Mouse (Mus musculus) liver, adult 2 months (tissue): ENCODE data around the gene Zfp217. TPM values are rescaled to one million over a fixed set of nuclear protein-coding genes. Genes with fewer than 3 reads are reported as not detected.

Source experiments
- DNase-seq: peaks from one replicate; pipeline ENCODE4 v3.0.0-alpha.2; 2011; ENCODE audit warnings: low read depth, low spot score; ENCODE audit errors: extremely low read depth
- H3K27ac ChIP-seq: fragments of 200-500 bp; replicated peaks from 2 replicates; pipeline ENCODE4 v1.5.1; 2012; ENCODE audit warnings: low read depth, mild to moderate bottlenecking, control low read depth, inconsistent platforms, low read length; ENCODE audit not compliant: insufficient read depth
- H3K27me3 ChIP-seq: fragments of 200-500 bp; 2 replicates; pipeline ENCODE4 v1.6.1; 2012; ENCODE audit warnings: mild to moderate bottlenecking, moderate library complexity, low read length, inconsistent platforms; ENCODE audit not compliant: control insufficient read depth, insufficient read depth
- H3K36me3 ChIP-seq: fragments of 200-500 bp; 2 replicates; pipeline ENCODE4 v1.6.1; 2012; ENCODE audit warnings: low read length, inconsistent platforms; ENCODE audit not compliant: control insufficient read depth, insufficient read depth
- H3K4me1 ChIP-seq: fragments of 200-500 bp; 2 replicates; pipeline ENCODE4 v1.6.1; 2011; ENCODE audit warnings: low read length; ENCODE audit not compliant: control insufficient read depth, insufficient read depth
- H3K4me3 ChIP-seq: fragments of 200-500 bp; 2 replicates; pipeline ENCODE4 v1.5.1; 2011; ENCODE audit warnings: low read depth, mild to moderate bottlenecking, control low read depth, low read length, moderate library complexity; ENCODE audit not compliant: insufficient read depth
- H3K79me2 ChIP-seq: fragments of 200-500 bp; 2 replicates; pipeline ENCODE4 v1.6.1; 2012; ENCODE audit warnings: inconsistent platforms, mild to moderate bottlenecking, low read length, moderate library complexity; ENCODE audit not compliant: control insufficient read depth, insufficient read depth
- H3K9ac ChIP-seq: fragments of 200-500 bp; 2 replicates; pipeline ENCODE4 v1.6.1; 2012; ENCODE audit warnings: low read depth, mild to moderate bottlenecking, control low read depth, inconsistent platforms, low read length
- CTCF ChIP-seq: fragments of 200-500 bp; IDR thresholded peaks from 2 replicates; pipeline ENCODE4 v1.5.1; 2011; ENCODE audit warnings: low read depth, low read length, control low read depth
- POLR2A ChIP-seq: fragments of 200-500 bp; IDR thresholded peaks from 2 replicates; pipeline ENCODE4 v1.6.1; 2011; ENCODE audit warnings: low read length, control low read depth; ENCODE audit not compliant: insufficient read depth; ENCODE audit errors: extremely low read depth
- WGBS: fragments of 180-500 bp; shearing (Covaris S2); methylation state at CpG from one replicate; pipeline ENCODE4 v1.1.7; 2018; 5-methylcytosine and 5-hydroxymethylcytosine counted together
- polyA plus RNA-seq: library from polyadenylated mRNA; depleted of rRNA; stranded (reverse); fragments of >200 nt; gene quantifications from 2 replicates; pipeline ENCODE4 v1.2.3, GENCODE M21; 2012
- total RNA-seq: library from RNA; depleted of rRNA; stranded (reverse); fragments of >200 nt; gene quantifications from 2 replicates; pipeline ENCODE4 v1.2.3, GENCODE M21; 2014

The Zfp217 gene
- total and polyA plus RNA-seq, 2 experiments = 2.9 to 4.2 TPM

GRCm38 (mm10) chr2:170122197-170122596 lies 25.7 kb downstream of the Zfp217 start:
- no peak for DNase-seq
- TF ChIP-seq CTCF (no peak), POLR2A (no peak)
- Histone ChIP-seq H3K79me2 (peaks cover 35% of the 10 kb centered on the region; the same call in 1 of the 2 replicates), H3K4me1 (peaks cover 11% of the 10 kb centered on the region), H3K27me3 (no peaks in the 10 kb centered on the region), H3K36me3 (peaks cover 8% of the 10 kb centered on the region; the same call in 1 of the 2 replicates), H3K9ac (no peak overlapping the region), H3K4me3 (no peak overlapping the region), H3K27ac (no peak overlapping the region)
- WGBS = 62% methylated on average over 7 of the region's 7 CpGs

GRCm38 (mm10) chr2:170120139-170121027 lies 27.5 kb downstream of the Zfp217 start:
- Histone ChIP-seq H3K36me3 (peaks cover 14% of the 10 kb centered on the region), H3K79me2 (peaks cover 34% of the 10 kb centered on the region; the same call in 1 of the 2 replicates), H3K9ac (no peak overlapping the region), H3K27ac (no peak overlapping the region), H3K27me3 (no peaks in the 10 kb centered on the region), H3K4me3 (no peak overlapping the region), H3K4me1 (peaks cover 12% of the 10 kb centered on the region)
- DNase-seq = no peak
- TF ChIP-seq POLR2A (no peak), CTCF (no peak)
- 82% methylated on average over 19 of the region's 19 CpGs for WGBS

GRCm38 (mm10) chr2:170116704-170117281 lies 31.1 kb downstream of the Zfp217 start:
- TF ChIP-seq POLR2A (no peak), CTCF (peak; percentile 46)
- Histone ChIP-seq H3K79me2 (peaks cover 34% of the 10 kb centered on the region; the same call in 1 of the 2 replicates), H3K27ac (no peak overlapping the region), H3K4me1 (peaks cover 9% of the 10 kb centered on the region), H3K27me3 (no peaks in the 10 kb centered on the region), H3K36me3 (peaks cover 43% of the 10 kb centered on the region), H3K4me3 (no peak overlapping the region), H3K9ac (no peak overlapping the region)
- peak; percentile 55 for DNase-seq
- WGBS = 33% methylated on average over 4 of the region's 4 CpGs

GRCm38 (mm10) chr2:170110306-170110705 lies 37.6 kb downstream of the Zfp217 start:
- no peaks in the 10 kb centered on the region for H3K27me3 ChIP-seq
- peaks cover 12% of the 10 kb centered on the region; the same call in 1 of the 2 replicates for H3K79me2 ChIP-seq
- 49% methylated on average over 8 of the region's 8 CpGs for WGBS
- DNase-seq = no peak
- H3K4me3 ChIP-seq = no peak overlapping the region
- H3K9ac ChIP-seq = no peak overlapping the region
- H3K36me3 ChIP-seq = peaks cover 53% of the 10 kb centered on the region
- TF ChIP-seq POLR2A = no peak
- no peak for TF ChIP-seq CTCF
- no peaks in the 10 kb centered on the region for H3K4me1 ChIP-seq
- no peak overlapping the region for H3K27ac ChIP-seq

- Histone ChIP-seq H3K4me3 (no peak overlapping the region), H3K27me3 (no peaks in the 10 kb centered on the region), H3K36me3 (peaks cover 46% of the 10 kb centered on the region), H3K27ac (no peak overlapping the region), H3K4me1 (no peaks in the 10 kb centered on the region), H3K9ac (no peak overlapping the region), H3K79me2 (peaks cover 8% of the 10 kb centered on the region; the same call in 1 of the 2 replicates)
- WGBS = 74% methylated on average over 5 of the region's 5 CpGs
- no peak for TF ChIP-seq CTCF
- no peak for TF ChIP-seq POLR2A
- no peak for DNase-seq
Observed at GRCm38 (mm10) chr2:170109528-170109927, 38.4 kb downstream of the Zfp217 start.
